Mouse (Mus musculus): ENCODE measurements at regions not wholly inside any gene's neighbourhood (a gene's known extent, or its start where the extent isn't known, plus 50 kb on each side); places are given as distances from the start of the nearest gene placed in this dataset.

DNA sequence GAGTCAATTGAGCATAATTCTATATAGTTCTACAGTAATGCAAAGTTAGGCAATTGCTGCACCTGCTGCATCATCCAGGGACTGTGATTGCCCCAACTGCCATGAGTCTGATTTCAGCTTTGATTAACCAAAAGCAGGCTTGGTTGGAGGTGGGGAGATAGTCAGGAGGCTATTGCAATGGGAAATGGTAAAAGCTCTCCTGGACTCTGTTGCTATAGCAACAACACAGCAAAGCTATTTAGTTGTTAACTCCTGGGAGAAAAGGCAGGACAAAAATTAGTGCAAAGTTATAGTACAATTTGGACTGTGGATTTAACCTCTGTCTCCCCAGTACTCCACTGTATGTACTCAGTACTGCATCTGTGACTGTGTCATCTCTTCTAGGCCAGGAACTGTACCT lies 51.7 kb upstream of the Rasgrf1 start:
- ATAC-seq (ENCODE audit: low FRiP score): no peak

DNA sequence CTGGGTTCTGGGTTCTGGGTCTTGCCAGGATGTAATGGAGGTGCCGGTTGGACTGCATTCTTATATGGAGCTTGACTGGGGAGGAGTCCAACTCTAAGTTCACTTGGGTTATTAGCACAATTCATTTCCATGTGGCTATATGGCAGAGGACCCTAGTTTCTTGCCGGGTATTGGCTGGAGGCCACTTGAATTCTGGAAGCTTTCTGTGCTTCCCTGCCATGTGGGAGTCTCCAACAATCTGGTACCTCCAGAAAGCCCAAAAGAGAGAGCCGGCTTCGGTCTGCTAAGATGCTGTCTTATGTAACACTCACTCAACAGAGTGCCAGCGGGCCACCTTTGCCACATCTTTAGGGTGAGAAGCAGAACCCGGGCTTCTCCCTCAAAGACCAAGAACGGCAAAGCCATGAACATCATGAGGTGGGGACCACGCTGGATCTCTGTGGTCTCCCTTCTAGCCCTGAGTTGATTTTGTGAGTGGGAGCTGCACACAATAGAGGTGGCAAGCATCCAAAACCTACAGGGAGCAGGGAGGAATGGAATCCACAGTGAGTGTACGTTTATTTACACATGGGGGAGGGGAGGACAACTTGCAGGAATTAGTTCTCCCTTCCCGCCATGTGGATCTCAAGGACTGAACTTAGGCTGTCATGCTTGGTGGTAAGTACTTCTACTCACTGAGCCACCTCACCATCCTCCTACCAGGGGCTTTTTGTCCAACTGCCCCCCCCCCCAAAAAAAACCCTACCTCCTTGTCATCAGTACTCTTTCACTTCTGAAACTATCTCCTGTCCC lies 59.0 kb upstream of the Rasgrf1 start:
- WGBS: 80% methylated on average over 10 of the region's 10 CpGs
- no peak overlapping the region for H3K4me2 ChIP-seq (replicated peaks)
- no peaks in the 10 kb centered on the region for H3K4me1 ChIP-seq
- ATAC-seq (ENCODE audit: low FRiP score): no peak
- no peak overlapping the region for H3K27ac ChIP-seq
- no peaks in the 10 kb centered on the region for H3K9me3 ChIP-seq (replicated peaks)
- H3K27me3 ChIP-seq: no peaks in the 10 kb centered on the region
- H3K9ac ChIP-seq: no peak overlapping the region
- H3K4me3 ChIP-seq: no peak overlapping the region
- H3K36me3 ChIP-seq: no peaks in the 10 kb centered on the region

More for the DNA sequence above, 51.7 kb upstream of the Rasgrf1 start:
- Histone ChIP-seq H3K9ac (no peak overlapping the region), H3K4me2 (replicated peaks) (no peak overlapping the region), H3K4me3 (no peak overlapping the region), H3K9me3 (replicated peaks) (no peaks in the 10 kb centered on the region), H3K4me1 (no peaks in the 10 kb centered on the region), H3K36me3 (no peaks in the 10 kb centered on the region), H3K27me3 (no peaks in the 10 kb centered on the region), H3K27ac (no peak overlapping the region)

DNA sequence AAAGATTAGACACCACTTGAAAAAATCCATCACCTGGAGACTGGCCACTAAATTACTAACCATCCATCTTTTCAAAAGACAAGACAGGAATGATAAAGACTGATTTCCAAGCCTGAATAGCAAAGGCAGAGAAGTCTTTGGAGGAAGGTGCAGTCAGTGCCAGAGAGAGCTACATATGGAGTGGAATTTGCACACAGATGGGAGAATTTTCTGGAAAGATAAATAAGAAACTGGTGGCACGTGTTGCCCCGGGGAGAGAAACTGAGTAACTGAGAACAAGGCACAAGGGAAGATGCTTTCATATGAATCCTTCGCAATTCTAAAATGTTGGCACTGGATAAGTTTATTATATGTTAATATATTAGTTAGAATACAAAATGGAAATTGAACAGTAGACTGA lies 59.8 kb upstream of the Rasgrf1 start:
- Histone ChIP-seq H3K9me3 (replicated peaks) (no peaks in the 10 kb centered on the region), H3K9ac (no peak overlapping the region), H3K36me3 (no peaks in the 10 kb centered on the region), H3K4me1 (no peaks in the 10 kb centered on the region), H3K27me3 (no peaks in the 10 kb centered on the region), H3K27ac (no peak overlapping the region), H3K4me3 (no peak overlapping the region), H3K4me2 (replicated peaks) (no peak overlapping the region)
- WGBS: 90% methylated on average over 3 of the region's 3 CpGs
- no peak for ATAC-seq (ENCODE audit: low FRiP score)

DNA sequence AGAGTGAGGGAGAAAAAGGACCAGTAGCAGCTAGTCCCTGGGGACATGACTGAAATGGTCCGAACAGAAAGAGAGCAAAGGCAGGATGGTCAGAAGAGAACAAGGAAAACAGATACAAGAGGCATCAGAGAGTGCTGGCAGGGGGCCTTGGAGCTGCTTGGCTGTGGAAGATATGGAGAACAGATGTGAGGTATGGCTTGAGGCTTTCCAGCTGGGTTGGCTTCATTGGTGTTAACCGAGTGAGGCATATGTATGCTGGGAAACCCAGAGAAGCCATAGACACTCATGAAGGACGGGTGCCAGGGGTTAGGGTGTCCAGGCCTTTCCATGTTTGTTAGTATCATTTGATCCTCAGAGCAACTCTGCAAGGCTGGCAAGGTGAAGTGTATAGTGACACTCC lies 61.1 kb upstream of the Rasgrf1 start:
- Histone ChIP-seq H3K36me3 (no peaks in the 10 kb centered on the region), H3K4me2 (replicated peaks) (no peak overlapping the region), H3K9ac (no peak overlapping the region), H3K27me3 (no peaks in the 10 kb centered on the region), H3K4me3 (no peak overlapping the region), H3K4me1 (no peaks in the 10 kb centered on the region), H3K27ac (no peak overlapping the region), H3K9me3 (replicated peaks) (no peaks in the 10 kb centered on the region)
- WGBS: 66% methylated on average over 3 of the region's 3 CpGs
- no peak for ATAC-seq (ENCODE audit: low FRiP score)

DNA sequence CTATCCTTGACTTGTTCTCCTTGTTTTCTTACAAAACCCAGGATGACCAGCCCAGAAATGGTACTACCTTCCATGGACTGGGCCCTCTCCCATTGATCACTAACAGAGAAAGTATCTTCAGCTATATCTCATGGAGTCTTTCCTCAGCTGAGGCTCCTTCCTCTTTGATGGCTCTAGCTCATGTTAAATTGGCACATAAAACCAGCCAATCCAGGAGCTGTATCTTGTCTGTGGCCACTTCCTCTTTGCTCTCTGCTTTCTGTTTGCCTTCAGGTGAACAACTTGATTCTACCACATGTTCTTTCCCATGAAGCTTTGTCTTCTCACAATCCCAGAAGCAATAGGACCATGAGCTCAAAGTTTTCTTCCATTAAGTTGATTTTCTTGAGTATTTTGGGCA lies 62.7 kb upstream of the Rasgrf1 start:
- ATAC-seq (ENCODE audit: low FRiP score): no peak
- Histone ChIP-seq H3K36me3 (no peaks in the 10 kb centered on the region), H3K27me3 (no peaks in the 10 kb centered on the region)

DNA sequence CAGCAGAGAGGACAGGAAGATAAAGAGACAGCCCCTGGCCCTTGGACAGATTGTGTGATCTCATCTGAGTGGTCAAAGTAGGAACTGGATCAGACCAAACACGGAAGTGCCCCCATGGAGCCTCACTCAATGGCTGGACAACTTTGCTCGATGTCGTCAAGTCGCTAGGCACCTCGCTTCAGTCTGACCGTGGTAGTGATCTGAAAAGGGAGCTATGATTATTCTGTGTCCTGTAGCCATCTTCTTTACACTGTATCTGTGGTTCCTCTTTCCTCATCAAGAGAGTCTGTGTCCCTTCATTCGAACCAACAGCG lies 67.0 kb upstream of the Rasgrf1 start:
- ATAC-seq (ENCODE audit: low FRiP score): no peak
- no peak overlapping the region for H3K4me2 ChIP-seq (replicated peaks)
- H3K4me1 ChIP-seq: peaks cover 4% of the 10 kb centered on the region; the same call in 1 of the 2 replicates
- H3K27ac ChIP-seq: no peak overlapping the region
- 86% methylated on average over 8 of the region's 8 CpGs for WGBS
- H3K4me3 ChIP-seq: no peak overlapping the region
- H3K27me3 ChIP-seq: no peaks in the 10 kb centered on the region
- H3K9ac ChIP-seq: no peak overlapping the region
- no peaks in the 10 kb centered on the region for H3K36me3 ChIP-seq
- H3K9me3 ChIP-seq (replicated peaks): no peaks in the 10 kb centered on the region

More for the DNA sequence above, 62.7 kb upstream of the Rasgrf1 start:
- Histone ChIP-seq H3K4me1 (peaks cover 4% of the 10 kb centered on the region; the same call in 1 of the 2 replicates), H3K9ac (no peak overlapping the region), H3K4me3 (no peak overlapping the region), H3K4me2 (replicated peaks) (no peak overlapping the region), H3K27ac (no peak overlapping the region), H3K9me3 (replicated peaks) (no peaks in the 10 kb centered on the region)

DNA sequence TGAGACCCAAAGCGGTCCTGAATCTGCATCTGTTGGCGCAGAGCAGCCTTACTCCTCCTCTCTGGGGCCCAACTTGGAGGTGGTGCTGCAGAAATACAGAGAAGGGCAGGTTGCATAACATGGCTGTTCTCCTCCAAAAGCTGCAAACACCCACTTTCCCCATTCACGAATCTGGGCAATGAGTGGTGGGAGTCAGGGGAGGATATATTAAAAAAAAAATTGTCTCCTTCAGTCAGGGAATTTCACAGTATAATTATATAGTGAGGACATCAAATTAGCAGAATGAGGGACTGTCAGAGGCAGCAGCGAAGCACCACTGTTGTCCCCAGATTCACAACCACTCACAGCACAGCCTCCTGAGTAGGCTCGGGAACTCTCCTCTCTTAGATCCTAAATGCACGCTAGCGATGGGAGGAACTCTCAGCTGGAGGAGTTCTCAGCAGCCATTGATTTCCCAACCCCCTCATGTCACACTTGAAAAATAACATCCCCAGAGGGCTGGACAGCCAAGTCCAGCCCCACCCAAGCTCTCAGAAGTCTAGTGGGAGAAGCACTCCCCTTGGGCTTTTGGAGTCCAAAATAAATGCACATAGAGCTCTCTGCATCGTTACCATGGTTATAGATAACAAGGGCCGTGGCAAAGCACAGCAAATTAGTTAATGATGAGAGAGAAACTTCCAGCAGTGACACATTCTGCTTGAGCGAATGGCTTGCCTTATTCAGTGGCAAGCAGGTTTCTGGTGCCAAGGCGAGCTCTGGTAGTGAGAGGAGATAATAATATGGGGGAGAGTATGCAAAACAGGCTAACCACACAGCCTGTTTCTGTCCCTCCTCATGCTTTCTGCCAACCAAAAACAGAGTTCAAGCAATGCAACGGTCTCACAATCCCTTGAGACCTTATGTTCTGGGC lies 67.6 kb upstream of the Rasgrf1 start:
- H3K4me1 ChIP-seq: peaks cover 4% of the 10 kb centered on the region; the same call in 1 of the 2 replicates
- H3K4me2 ChIP-seq (replicated peaks): no peak overlapping the region
- 54% methylated on average over 12 of the region's 12 CpGs for WGBS
- no peak overlapping the region for H3K9ac ChIP-seq
- no peaks in the 10 kb centered on the region for H3K36me3 ChIP-seq
- no peaks in the 10 kb centered on the region for H3K9me3 ChIP-seq (replicated peaks)
- H3K27ac ChIP-seq: no peak overlapping the region
- no peak overlapping the region for H3K4me3 ChIP-seq
- ATAC-seq (ENCODE audit: low FRiP score): peak; percentile 68
- H3K27me3 ChIP-seq: no peaks in the 10 kb centered on the region

DNA sequence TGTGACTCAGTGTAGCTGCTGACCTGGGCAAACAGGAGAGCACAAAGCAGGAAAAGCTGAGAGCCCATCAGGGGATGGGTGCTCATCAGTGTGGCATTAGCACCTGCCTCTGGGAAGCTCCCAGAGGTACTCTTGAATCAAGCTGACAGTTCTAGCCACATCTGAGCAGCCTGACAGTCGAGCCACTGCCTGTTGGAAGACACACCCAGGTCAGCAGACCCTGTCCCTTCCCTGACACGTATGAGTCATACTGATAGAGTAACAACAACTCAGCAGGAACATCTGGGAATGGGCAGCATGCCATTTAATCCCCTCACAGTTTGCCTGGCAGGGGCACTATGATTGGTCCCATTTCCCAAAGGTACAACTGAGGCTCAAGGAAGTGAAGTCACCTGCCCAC lies 68.3 kb upstream of the Rasgrf1 start:
- H3K36me3 ChIP-seq: no peaks in the 10 kb centered on the region
- H3K4me2 ChIP-seq (replicated peaks): no peak overlapping the region
- no peaks in the 10 kb centered on the region for H3K27me3 ChIP-seq
- peaks cover 4% of the 10 kb centered on the region; the same call in 1 of the 2 replicates for H3K4me1 ChIP-seq
- no peak overlapping the region for H3K9ac ChIP-seq
- H3K9me3 ChIP-seq (replicated peaks): no peaks in the 10 kb centered on the region
- no peak overlapping the region for H3K27ac ChIP-seq
- ATAC-seq (ENCODE audit: low FRiP score): no peak
- no peak overlapping the region for H3K4me3 ChIP-seq
- WGBS: 51% methylated on average over 2 of the region's 2 CpGs

DNA sequence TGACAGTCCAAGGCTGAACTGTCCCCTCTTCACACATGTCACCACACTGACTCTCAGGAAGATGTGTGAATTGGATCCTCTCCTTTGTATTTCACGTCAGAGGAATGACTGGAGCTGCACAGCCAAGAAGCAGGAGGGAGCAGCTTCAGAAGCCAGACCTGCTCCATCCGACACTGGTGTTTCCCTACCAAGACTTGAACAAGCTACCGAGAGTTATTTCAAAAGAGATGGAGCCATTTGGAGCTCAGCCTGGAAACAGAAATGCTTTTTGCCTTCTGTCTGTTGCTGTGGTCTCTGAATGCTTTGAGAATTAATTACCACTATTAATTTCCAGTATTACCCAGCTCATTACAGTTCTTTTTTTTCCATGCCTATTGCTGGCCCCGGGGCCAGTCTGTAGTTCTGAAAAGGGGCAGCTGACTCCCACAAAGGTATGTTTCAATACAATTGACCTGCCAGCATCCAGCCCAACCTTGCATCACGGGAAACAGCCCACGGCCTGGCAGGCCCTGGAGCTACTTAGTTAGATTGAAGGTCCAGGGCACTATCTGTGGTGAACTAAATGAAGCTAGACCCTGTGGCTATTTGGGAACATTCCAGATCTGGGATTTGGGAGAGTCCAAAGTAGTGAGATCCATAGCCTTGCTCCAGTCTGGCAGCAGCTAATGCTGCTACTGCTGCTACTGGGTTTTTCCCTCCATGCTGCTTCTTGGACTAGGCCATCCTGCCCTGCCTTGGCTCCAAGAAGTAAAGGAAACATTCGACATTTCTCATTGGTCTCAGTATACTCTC lies 73.1 kb upstream of the Rasgrf1 start:
- ATAC-seq (ENCODE audit: low FRiP score): no peak
- H3K4me3 ChIP-seq: no peak overlapping the region
- H3K4me1 ChIP-seq: no peaks in the 10 kb centered on the region
- H3K4me2 ChIP-seq (replicated peaks): no peak overlapping the region
- no peaks in the 10 kb centered on the region for H3K27me3 ChIP-seq
- no peaks in the 10 kb centered on the region for H3K36me3 ChIP-seq
- H3K9me3 ChIP-seq (replicated peaks): no peaks in the 10 kb centered on the region
- no peak overlapping the region for H3K27ac ChIP-seq
- WGBS: 87% methylated on average over 7 of the region's 7 CpGs
- no peak overlapping the region for H3K9ac ChIP-seq

DNA sequence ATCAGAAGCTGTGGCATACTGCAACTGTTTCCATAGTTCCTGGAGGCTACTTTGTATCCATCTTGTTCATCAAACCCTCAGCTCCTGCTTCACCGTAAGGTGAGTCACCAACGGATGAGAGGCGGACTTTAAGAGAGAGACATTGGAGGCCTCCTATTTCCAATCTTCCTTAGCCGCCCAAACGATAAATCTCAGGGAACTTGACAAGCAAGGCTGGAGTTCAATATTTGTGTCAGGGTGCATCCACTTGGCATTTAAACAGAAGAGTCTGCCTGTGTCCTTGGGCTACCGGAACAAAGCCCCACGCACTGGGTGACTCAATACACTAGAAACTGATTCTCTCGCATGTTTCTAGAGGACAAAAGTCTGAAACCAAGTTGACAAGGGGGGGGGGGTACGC lies 76.1 kb upstream of the Rasgrf1 start:
- H3K9me3 ChIP-seq (replicated peaks): no peaks in the 10 kb centered on the region
- no peak overlapping the region for H3K9ac ChIP-seq
- no peaks in the 10 kb centered on the region for H3K27me3 ChIP-seq
- H3K4me1 ChIP-seq: no peaks in the 10 kb centered on the region
- no peak overlapping the region for H3K27ac ChIP-seq
- no peaks in the 10 kb centered on the region for H3K36me3 ChIP-seq
- WGBS: 84% methylated on average over 9 of the region's 9 CpGs
- no peak for ATAC-seq (ENCODE audit: low FRiP score)
- no peak overlapping the region for H3K4me2 ChIP-seq (replicated peaks)
- no peak overlapping the region for H3K4me3 ChIP-seq

DNA sequence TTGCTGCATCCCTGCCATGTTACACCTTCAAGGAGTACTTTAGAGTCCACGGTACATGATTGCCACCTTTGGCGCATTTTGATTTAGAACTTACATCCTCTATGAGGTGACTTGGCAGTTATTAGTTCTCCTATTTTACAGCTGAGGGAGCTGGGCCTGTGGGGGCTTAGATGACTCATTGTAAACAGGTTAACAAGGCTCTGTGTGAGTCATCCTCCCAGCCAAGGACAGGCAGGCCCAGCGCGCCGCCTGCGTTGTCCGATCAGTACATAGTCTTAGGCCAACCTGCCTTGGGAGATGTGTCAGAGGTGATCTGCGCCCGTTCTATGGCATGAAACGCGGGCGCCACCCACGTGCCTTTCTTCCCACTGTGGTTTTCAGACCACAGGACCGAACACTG lies 77.9 kb upstream of the Rasgrf1 start:
- Histone ChIP-seq H3K4me3 (no peak overlapping the region), H3K4me1 (0 out of 2 replicates have a peak, but pooled peaks cover under 1% of the 10 kb centered on the region), H3K4me2 (replicated peaks) (no peak overlapping the region), H3K9me3 (replicated peaks) (no peaks in the 10 kb centered on the region), H3K27ac (no peak overlapping the region), H3K9ac (no peak overlapping the region), H3K36me3 (no peaks in the 10 kb centered on the region), H3K27me3 (no peaks in the 10 kb centered on the region; the same call in 1 of the 2 replicates)
- ATAC-seq (ENCODE audit: low FRiP score): no peak
- WGBS: 94% methylated on average over 14 of the region's 14 CpGs

DNA sequence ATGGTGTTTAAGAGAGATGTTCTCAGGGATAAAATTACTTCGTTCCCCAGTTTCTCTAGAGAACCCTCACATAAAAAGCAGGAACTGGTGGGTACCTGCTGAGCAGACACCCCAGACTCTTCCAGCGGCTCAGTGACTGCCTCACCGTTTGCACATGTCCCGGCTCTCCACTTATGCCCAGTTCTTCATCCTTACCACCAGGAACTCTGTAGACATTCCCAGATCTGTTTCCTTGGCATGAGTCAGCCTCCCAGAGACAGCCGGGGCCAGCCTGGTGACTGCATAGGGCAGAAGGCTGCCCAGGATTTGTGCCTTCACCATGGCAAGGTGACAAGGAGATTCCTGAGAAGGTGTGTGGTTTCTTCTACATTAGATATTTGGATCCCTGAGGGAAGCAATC lies 81.6 kb upstream of the Rasgrf1 start:
- H3K4me2 ChIP-seq (replicated peaks): no peak overlapping the region
- H3K4me3 ChIP-seq: no peak overlapping the region
- WGBS: 90% methylated on average over 5 of the region's 5 CpGs
- no peak for ATAC-seq (ENCODE audit: low FRiP score)
- no peak overlapping the region for H3K27ac ChIP-seq
- no peak overlapping the region for H3K9ac ChIP-seq
- H3K9me3 ChIP-seq (replicated peaks): no peaks in the 10 kb centered on the region
- no peaks in the 10 kb centered on the region; the same call in 1 of the 2 replicates for H3K27me3 ChIP-seq
- 0 out of 2 replicates have a peak, but pooled peaks cover 3% of the 10 kb centered on the region for H3K4me1 ChIP-seq
- no peaks in the 10 kb centered on the region for H3K36me3 ChIP-seq

Data from hindbrain, embryonic 12.5 days (tissue).